Mouse (Mus musculus): Measurements from ENCODE around the gene Fam120c. TPM values are rescaled to one million over a fixed set of nuclear protein-coding genes. Genes with fewer than 3 reads are reported as not detected.
"Not testable (repeated sequence)": the region's sequence is repeated elsewhere in the genome, so short reads cannot be mapped to it uniquely, and the experiment has no call there.

Fam120c gene
- polyA plus RNA-seq, 1 experiment = 3.0 TPM

DNA sequence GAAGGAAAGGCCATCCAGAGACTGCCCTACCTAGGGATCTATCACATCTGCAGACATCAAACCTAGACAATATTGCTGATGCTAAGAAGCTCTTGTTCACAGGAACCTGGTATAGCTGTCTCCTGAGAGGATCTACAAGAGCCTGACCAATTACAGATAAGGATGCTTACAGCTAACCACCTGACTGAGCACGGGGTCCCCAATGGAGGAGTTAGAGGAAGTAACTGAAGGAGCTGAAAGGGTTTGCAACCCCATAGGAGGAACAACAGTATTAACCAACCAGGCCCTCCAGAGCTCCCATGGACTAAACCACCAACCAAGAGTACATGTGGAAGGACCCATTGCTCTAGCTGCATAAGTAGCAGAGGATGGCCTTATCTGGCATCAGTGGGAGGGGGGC is 76.8 kb downstream of the Fam120c start:
- H3K4me2 ChIP-seq (ENCODE audit: low read depth) = no peak overlapping the region
- no peaks in the 10 kb centered on the region for H3K36me3 ChIP-seq (ENCODE audit: control insufficient read depth, insufficient read depth)
- H3K79me2 ChIP-seq (ENCODE audit: control insufficient read depth, insufficient read depth) = no peaks in the 10 kb centered on the region
- no peak overlapping the region for H3K4me3 ChIP-seq
- no peak overlapping the region for H3ac ChIP-seq (ENCODE audit: control insufficient read depth, insufficient read length)
- no peak for TF ChIP-seq SRF (IDR thresholded peaks at IDR 0.05; ENCODE audit: control insufficient read depth, insufficient read length, low read depth)
- TF ChIP-seq TCF3 (IDR thresholded peaks at IDR 0.05; ENCODE audit: insufficient read length, low read depth) = no peak
- TF ChIP-seq REST (IDR thresholded peaks at IDR 0.05; ENCODE audit: insufficient read depth, insufficient read length) = no peak
- TF ChIP-seq CEBPB (IDR thresholded peaks at IDR 0.05; ENCODE audit: insufficient read depth, poor library complexity, severe bottlenecking) = no peak
- TF ChIP-seq POLR2AphosphoS2 (IDR thresholded peaks at IDR 0.05; ENCODE audit: insufficient read length, low read depth) = no peak
- TF ChIP-seq USF1 (IDR thresholded peaks at IDR 0.05; ENCODE audit: low read depth) = no peak
- TF ChIP-seq POLR2A (IDR thresholded peaks at IDR 0.05; ENCODE audit: insufficient read length, low read depth) = no peak
- TF ChIP-seq MAX (IDR thresholded peaks at IDR 0.05; ENCODE audit: low read depth) = no peak
- TF ChIP-seq TCF12 (IDR thresholded peaks at IDR 0.05; ENCODE audit: insufficient read depth, poor library complexity, severe bottlenecking) = no peak
- no peak for TF ChIP-seq MYOG (IDR thresholded peaks at IDR 0.05; ENCODE audit: control insufficient read depth in 1 of 3, insufficient read depth in 1 of 3, insufficient read length in 2 of 3, low read depth in 2 of 3)
- TF ChIP-seq E2F4 (IDR thresholded peaks at IDR 0.05; ENCODE audit: insufficient read depth) = no peak
- TF ChIP-seq MYOD1 (IDR thresholded peaks at IDR 0.05; ENCODE audit: control insufficient read depth in 1 of 3, insufficient read length in 2 of 3, low read depth in 2 of 3) = no peak
- H3K27me3 ChIP-seq (ENCODE audit: control insufficient read depth, insufficient read depth, insufficient read length) = no peaks in the 10 kb centered on the region

DNA sequence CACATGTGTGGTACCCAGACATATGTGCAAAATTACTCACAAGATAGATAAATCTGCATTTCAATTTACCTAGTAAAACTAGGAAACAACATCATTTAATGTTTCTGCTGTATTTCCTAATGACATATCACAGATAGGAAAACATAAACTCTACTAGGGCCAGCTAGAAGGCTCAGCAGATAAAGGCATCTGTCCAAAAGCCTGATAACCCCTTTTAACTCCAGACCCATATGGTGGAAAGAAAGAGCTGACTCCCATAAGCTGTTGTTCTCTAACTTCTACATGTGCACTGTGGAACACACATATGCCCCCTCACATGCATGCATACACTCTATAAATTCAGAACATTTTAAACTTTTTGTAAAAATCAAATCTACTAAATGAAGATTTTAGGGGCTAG is 99.7 kb downstream of the Fam120c start:
- TF ChIP-seq REST (IDR thresholded peaks at IDR 0.05; ENCODE audit: insufficient read depth, insufficient read length) (no peak), POLR2AphosphoS2 (IDR thresholded peaks at IDR 0.05; ENCODE audit: insufficient read length, low read depth) (no peak), SRF (IDR thresholded peaks at IDR 0.05; ENCODE audit: control insufficient read depth, insufficient read length, low read depth) (no peak), MYOG (IDR thresholded peaks at IDR 0.05; ENCODE audit: control insufficient read depth in 1 of 3, insufficient read depth in 1 of 3, insufficient read length in 2 of 3, low read depth in 2 of 3) (no peak)
- Histone ChIP-seq H3K4me2 (ENCODE audit: low read depth) (no peak overlapping the region), H3K79me2 (ENCODE audit: control insufficient read depth, insufficient read depth) (no peaks in the 10 kb centered on the region), H3K27me3 (ENCODE audit: control insufficient read depth, insufficient read depth, insufficient read length) (no peaks in the 10 kb centered on the region), H3K4me3 (no peak overlapping the region), H3ac (ENCODE audit: control insufficient read depth, insufficient read length) (no peak overlapping the region), H3K36me3 (ENCODE audit: control insufficient read depth, insufficient read depth) (no peaks in the 10 kb centered on the region)

DNA sequence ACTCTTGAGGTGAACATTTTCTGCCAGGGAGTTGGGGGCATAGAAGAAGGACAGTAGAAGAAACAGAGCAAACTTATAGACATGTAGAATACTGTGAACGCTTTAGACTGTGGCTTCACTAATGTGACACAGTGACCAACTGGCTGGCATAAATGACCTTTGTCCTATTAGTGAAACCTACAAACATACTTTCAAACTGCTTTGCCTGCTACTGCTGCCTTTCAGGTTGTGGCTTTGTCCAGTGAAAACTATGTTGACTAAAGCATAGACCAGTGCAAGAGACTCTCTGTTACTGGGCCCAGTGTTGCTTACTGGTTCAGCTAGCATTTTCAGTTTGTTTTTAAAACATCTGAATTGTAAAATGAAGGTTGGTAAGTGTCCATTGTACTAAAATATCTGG is 100.2 kb downstream of the Fam120c start:
- Histone ChIP-seq H3K27me3 (ENCODE audit: control insufficient read depth, insufficient read depth, insufficient read length) (no peaks in the 10 kb centered on the region), H3K36me3 (ENCODE audit: control insufficient read depth, insufficient read depth) (no peaks in the 10 kb centered on the region), H3K4me3 (no peak overlapping the region), H3K79me2 (ENCODE audit: control insufficient read depth, insufficient read depth) (no peaks in the 10 kb centered on the region), H3ac (ENCODE audit: control insufficient read depth, insufficient read length) (no peak overlapping the region), H3K4me2 (ENCODE audit: low read depth) (no peak overlapping the region)
- no peak for TF ChIP-seq POLR2AphosphoS2 (IDR thresholded peaks at IDR 0.05; ENCODE audit: insufficient read length, low read depth)
- no peak for TF ChIP-seq REST (IDR thresholded peaks at IDR 0.05; ENCODE audit: insufficient read depth, insufficient read length)
- no peak for TF ChIP-seq CEBPB (IDR thresholded peaks at IDR 0.05; ENCODE audit: insufficient read depth, poor library complexity, severe bottlenecking)
- TF ChIP-seq POLR2A (IDR thresholded peaks at IDR 0.05; ENCODE audit: insufficient read length, low read depth) = no peak
- TF ChIP-seq MAX (IDR thresholded peaks at IDR 0.05; ENCODE audit: low read depth) = no peak
- TF ChIP-seq MYOG (IDR thresholded peaks at IDR 0.05; ENCODE audit: control insufficient read depth in 1 of 3, insufficient read depth in 1 of 3, insufficient read length in 2 of 3, low read depth in 2 of 3) = no peak
- no peak for TF ChIP-seq TCF12 (IDR thresholded peaks at IDR 0.05; ENCODE audit: insufficient read depth, poor library complexity, severe bottlenecking)

DNA sequence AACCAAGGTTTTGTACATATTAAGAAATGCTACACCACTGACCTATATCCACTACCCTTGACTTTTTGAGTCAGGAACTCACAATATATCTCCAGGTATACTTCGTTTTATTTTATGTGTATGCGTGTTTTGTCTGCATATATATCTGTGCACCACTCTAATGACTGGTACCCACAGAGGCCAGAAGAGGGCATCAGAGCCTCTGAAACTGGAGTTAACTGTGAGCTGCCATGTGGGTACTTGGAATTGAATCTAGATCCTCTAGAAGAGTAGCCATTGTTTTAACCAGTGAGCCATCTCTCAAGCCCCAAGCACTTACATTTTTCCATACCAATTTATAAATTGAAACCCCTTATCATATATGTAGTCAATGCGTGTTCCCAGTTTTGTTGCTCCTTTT is 144.2 kb downstream of the Fam120c start:
- H3K79me2 ChIP-seq (ENCODE audit: control insufficient read depth, insufficient read depth) = no peaks in the 10 kb centered on the region
- H3ac ChIP-seq (ENCODE audit: control insufficient read depth, insufficient read length) = no peak overlapping the region
- no peak for TF ChIP-seq REST (IDR thresholded peaks at IDR 0.05; ENCODE audit: insufficient read depth, insufficient read length)
- no peak for TF ChIP-seq CEBPB (IDR thresholded peaks at IDR 0.05; ENCODE audit: insufficient read depth, poor library complexity, severe bottlenecking)
- TF ChIP-seq POLR2A (IDR thresholded peaks at IDR 0.05; ENCODE audit: insufficient read length, low read depth) = no peak
- TF ChIP-seq MYOD1 (IDR thresholded peaks at IDR 0.05; ENCODE audit: control insufficient read depth in 1 of 3, insufficient read length in 2 of 3, low read depth in 2 of 3) = no peak
- no peak for TF ChIP-seq E2F4 (IDR thresholded peaks at IDR 0.05; ENCODE audit: insufficient read depth)
- TF ChIP-seq TCF12 (IDR thresholded peaks at IDR 0.05; ENCODE audit: insufficient read depth, poor library complexity, severe bottlenecking) = no peak
- TF ChIP-seq POLR2AphosphoS2 (IDR thresholded peaks at IDR 0.05; ENCODE audit: insufficient read length, low read depth) = no peak
- no peak for TF ChIP-seq SRF (IDR thresholded peaks at IDR 0.05; ENCODE audit: control insufficient read depth, insufficient read length, low read depth)
- no peak for TF ChIP-seq USF1 (IDR thresholded peaks at IDR 0.05; ENCODE audit: low read depth)
- TF ChIP-seq MAX (IDR thresholded peaks at IDR 0.05; ENCODE audit: low read depth) = no peak
- no peak for TF ChIP-seq TCF3 (IDR thresholded peaks at IDR 0.05; ENCODE audit: insufficient read length, low read depth)
- no peak for TF ChIP-seq MYOG (IDR thresholded peaks at IDR 0.05; ENCODE audit: control insufficient read depth in 1 of 3, insufficient read depth in 1 of 3, insufficient read length in 2 of 3, low read depth in 2 of 3)
- no peaks in the 10 kb centered on the region for H3K36me3 ChIP-seq (ENCODE audit: control insufficient read depth, insufficient read depth)
- H3K4me2 ChIP-seq (ENCODE audit: low read depth) = no peak overlapping the region
- no peaks in the 10 kb centered on the region for H3K27me3 ChIP-seq (ENCODE audit: control insufficient read depth, insufficient read depth, insufficient read length)
- no peak overlapping the region for H3K4me3 ChIP-seq

DNA sequence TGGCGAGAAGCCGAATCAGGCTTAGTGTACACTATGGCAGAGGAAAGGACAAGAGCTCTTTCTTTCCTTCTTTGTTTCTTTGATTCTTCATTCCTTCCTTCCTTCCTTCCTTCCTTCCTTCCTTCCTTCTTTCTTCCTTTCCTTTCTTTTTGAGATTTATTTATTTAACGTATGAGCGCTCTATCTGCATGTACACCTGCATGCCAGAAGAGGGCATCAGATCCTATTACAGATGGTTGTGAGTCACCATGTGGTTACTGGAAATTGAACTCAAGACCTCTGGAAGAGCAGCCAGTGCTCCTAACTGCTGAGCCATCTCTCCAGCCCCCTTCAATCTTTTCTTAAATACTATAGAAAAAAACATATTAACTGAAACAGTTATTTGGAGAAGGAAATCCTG is 149.3 kb downstream of the Fam120c start:
- not testable (repeated sequence) for H3K4me3 ChIP-seq

More for the DNA sequence above, 149.3 kb downstream of the Fam120c start:
- not testable (repeated sequence) for H3K79me2 ChIP-seq (ENCODE audit: control insufficient read depth, insufficient read depth); H3ac ChIP-seq (ENCODE audit: control insufficient read depth, insufficient read length); H3K36me3 ChIP-seq (ENCODE audit: control insufficient read depth, insufficient read depth); H3K27me3 ChIP-seq (ENCODE audit: control insufficient read depth, insufficient read depth, insufficient read length); H3K4me2 ChIP-seq (ENCODE audit: low read depth)
